Mouse (Mus musculus) erythroblast, embryonic 14.5 days (primary cell): Measurements from ENCODE around the gene Klhdc10.

Source experiments
- GATA1 ChIP-seq: IDR thresholded peaks from 2 replicates; pipeline ENCODE4 v1.6.1; 2012; ENCODE audit warnings: low read length, inconsistent platforms, mixed read lengths
- TAL1 ChIP-seq: IDR thresholded peaks from 3 replicates; pipeline ENCODE4 v1.6.1; 2012; ENCODE audit warnings: low read length, inconsistent platforms, mixed read lengths

- TF ChIP-seq GATA1 (no peak), TAL1 (no peak)
Measured at GRCm38 (mm10) chr6:30363808-30364207, 37.9 kb upstream of the Klhdc10 start.
